1 mouse cellular context compared by ENCODE assay signal in genomic region chr5:33200071-33200470, GRCm38 (mm10).
TF ChIP-seq lines count a peak whose summit lies in the region.

No protein-coding gene starts in this region.

TF ChIP-seq in MEL, 35 proteins besides CTCF, POLR2A, EP300 and RAD21 (continued from another document):
- TF ChIP-seq NRF1 (IDR thresholded peaks at IDR 0.05; ENCODE audit: insufficient read depth, low read depth, low read length, poor library complexity, severe bottlenecking) (no peak), GATA1 (IDR thresholded peaks at IDR 0.05; ENCODE audit: low read depth, low read length) (no peak), KAT2A (conservative IDR thresholded peaks at IDR 0.05; ENCODE audit: low read depth, low read length) (no peak), HCFC1 (IDR thresholded peaks at IDR 0.05; ENCODE audit: low read depth, low read length) (no peak), ELF1 (IDR thresholded peaks at IDR 0.05; ENCODE audit: low read depth, low read length) (no peak)
